Mouse (Mus musculus) embryo, embryonic 11 days (tissue): Measurements from ENCODE around the gene Bloc1s1.
A peak's percentile ranks its signal among the peaks of the same experiment; 100 is the strongest.

ENCODE experiments used
- DNase-seq: peaks from one replicate; pipeline ENCODE4 v3.0.0-alpha.2; 2015

Bloc1s1 gene

GRCm38 (mm10) chr10:128902409-128902988 is 21.3 kb downstream of the Bloc1s1 start:
- DNase-seq: no peak

GRCm38 (mm10) chr10:128901409-128901808 is 22.4 kb downstream of the Bloc1s1 start:
- DNase-seq: no peak

GRCm38 (mm10) chr10:128900698-128901097 is 23.1 kb downstream of the Bloc1s1 start, which contains the start of gene Cd63:
Cd63 (plus strand) TSS chr10:128900989.
- no peak for DNase-seq

GRCm38 (mm10) chr10:128899759-128900490 is 23.9 kb downstream of the Bloc1s1 start:
- DNase-seq: no peak

DNA sequence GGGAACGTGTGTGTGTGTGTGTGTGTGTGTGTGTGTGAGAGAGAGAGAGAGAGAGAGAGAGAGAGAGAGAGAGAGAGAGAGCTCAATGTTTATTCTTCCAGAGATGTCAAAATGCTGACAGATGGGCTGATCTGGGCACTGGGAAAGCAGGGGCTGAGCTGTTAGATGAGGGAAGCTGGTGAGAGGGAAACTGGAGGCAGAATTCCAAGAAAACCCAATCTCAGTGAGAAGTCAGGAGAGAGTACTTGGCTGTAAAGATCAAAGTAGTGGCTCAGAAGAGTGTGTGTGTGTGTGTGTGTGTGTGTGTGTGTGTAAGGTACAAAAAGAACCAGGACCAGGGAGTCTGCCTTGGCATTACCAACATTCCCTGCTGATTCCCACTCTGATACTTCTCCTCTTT is 26.3 kb downstream of the Bloc1s1 start:
- no peak for DNase-seq

DNA sequence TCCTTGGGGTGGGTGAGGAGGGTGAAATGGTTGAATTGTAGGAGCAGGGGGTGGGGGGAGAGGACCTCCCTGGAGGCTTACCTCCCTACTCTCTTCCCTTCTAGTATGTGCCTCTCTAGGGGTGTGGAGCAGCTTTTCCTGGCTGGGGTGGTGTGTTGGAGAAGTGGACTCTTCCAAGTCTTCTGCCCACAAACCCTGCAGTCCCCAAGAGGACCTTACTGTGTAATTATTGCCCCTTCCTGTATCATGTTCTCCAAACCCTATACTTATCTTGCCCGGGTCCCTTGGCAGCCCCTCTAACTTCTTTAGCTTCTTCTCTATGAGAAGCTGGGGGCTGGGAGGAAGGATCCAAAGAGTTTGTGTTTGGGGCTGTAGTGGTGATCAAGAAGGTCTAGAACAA is 27.0 kb downstream of the Bloc1s1 start:
- DNase-seq: no peak

GRCm38 (mm10) chr10:128895952-128896693 is 27.7 kb downstream of the Bloc1s1 start:
- DNase-seq: no peak

DNA sequence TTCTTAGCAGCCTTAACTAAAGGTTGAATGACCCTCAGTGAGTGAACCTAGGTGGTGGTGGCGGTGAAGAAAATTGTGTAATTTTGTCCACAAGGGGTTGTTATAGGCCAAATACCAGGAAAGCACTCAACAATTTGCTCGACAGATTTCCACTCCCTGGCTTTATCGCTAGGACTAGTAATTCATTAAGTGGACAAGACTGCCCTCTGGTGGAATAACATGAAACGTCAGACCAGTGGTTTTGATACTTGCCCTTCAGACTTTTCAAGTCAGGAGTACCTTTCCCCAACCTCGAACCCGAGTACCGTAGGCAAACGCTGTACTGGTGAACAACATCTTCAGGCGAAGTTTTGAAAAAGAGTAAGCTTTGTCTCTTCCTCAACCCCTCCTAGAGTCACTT is 28.4 kb downstream of the Bloc1s1 start:
- peak; percentile 92 for DNase-seq

- no peak for DNase-seq
Measured at GRCm38 (mm10) chr10:128892246-128892645, 31.6 kb downstream of the Bloc1s1 start.

DNA sequence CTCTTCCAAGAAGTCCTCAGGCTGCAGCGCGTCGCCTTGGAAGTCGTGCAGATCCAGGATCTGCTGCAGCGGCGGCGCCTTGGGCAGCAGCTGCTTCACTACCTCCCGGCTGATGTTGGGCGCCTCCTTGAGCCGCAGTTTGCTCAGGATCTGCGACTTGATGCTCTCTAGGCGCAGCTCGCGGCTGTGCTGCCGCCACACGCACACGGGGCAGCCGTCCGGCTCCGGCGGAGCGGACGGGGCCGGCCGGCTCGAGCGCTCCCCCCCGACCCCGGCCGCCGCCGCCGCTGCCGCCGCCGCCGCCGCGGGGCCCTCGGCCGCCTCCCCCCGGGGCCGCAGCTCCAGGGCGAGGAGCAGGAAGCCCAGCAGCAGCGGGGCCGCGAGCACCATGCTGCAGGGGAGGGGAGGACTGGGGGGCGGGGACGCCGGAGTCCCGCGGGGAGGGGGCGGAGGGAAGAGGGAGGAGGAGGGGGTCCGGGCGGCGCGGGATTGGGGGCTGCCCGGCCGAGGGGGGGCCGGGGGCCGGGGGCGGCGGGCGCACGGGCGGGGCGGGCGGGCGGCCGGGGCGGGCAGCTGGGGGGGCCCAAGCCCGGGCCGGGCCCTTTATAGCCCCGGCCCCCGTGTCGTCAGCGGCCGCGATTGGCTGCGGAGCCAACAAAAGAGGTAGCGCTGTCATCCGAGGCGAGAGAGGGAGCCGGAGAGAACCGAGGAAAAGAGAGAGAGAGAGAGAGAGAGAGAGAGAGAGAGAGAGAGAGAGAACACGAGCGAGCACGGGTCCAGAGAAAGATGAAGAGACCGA is 32.3 kb downstream of the Bloc1s1 start, which contains the start of gene Gdf11:
Gdf11 (minus strand) TSS at position 423 of the 799 bp plus-strand sequence.
- peak; percentile 94 for DNase-seq

- peak; percentile 59 for DNase-seq
Measured at GRCm38 (mm10) chr10:128890383-128891295, 33.2 kb downstream of the Bloc1s1 start.

DNA sequence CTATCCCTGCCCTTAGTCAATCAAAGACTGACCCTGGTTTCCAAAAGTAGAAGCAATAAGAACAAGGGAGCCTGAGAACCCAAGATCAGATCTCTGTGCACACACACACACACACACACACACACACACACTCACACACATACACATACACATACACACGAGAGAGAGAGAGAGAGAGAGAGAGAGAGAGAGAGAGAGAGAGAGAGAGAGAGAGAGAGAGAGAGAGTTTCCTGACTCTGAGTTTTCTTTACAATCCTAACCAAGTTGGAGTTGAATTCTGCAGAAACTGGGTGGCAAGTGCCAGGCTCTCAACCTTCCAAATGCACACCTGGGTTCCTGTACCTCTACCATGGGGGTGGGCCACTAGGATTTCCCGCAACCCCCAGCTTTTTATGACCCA is 34.0 kb downstream of the Bloc1s1 start:
- no peak for DNase-seq

DNA sequence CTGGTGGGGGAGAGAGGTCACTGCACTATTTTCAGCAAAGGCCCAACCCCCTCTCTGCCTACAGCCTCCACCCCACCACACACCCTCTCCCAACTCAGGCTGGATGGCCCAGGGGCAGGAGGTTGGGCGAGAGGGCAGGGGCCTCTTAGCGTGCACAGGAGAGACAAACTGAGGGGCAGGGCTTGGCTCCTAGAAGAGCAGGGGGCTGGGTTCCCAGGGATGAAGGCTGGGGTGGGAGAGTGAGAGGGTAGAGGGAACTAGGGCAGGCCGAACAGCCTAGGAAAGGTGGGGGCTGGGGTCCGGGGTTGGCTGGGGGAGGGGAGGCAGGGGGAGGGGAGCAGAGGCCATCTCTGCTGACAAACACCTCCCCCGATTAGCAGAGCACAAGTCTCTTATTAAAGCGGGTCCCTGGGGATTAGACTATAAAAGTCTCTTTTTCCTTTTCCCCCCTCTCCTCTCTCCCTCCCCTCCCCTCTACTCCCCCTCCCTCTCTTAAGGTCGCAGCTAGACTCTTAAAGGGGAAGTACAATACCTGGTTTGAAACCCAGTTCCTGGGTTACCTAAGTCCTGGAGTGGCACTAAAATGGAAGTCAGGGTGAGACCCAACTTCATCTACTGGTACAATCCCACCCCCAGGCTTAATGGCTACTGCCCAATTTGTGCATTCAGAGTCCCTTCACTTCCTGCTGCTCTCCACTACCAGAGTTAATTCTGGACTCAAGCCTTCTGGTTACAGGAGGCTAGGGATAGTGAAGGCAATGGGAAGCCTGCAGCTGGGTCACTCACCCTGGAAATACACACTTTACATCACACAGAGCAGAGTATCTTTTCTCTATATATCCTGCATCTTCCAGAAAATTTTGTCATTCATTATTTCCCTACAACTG is 34.7 kb downstream of the Bloc1s1 start:
- DNase-seq: peak; percentile 93

GRCm38 (mm10) chr10:128882067-128882466 is 41.8 kb downstream of the Bloc1s1 start:
- no peak for DNase-seq

- DNase-seq: no peak
Measured at GRCm38 (mm10) chr10:128878811-128879210, 45.0 kb downstream of the Bloc1s1 start.

- DNase-seq: no peak
Measured at GRCm38 (mm10) chr10:128878291-128878690, 45.5 kb downstream of the Bloc1s1 start.

- no peak for DNase-seq
Measured at GRCm38 (mm10) chr10:128870341-128870740, 53.5 kb downstream of the Bloc1s1 start.
